Mouse (Mus musculus) testis, adult 2 months (tissue): ENCODE data around the gene Olfr613. TPM values are rescaled to one million over a fixed set of nuclear protein-coding genes. Genes with fewer than 3 reads are reported as not detected.

ENCODE experiments used
- H3K27ac ChIP-seq: fragments of 200-500 bp; 2 replicates; pipeline ENCODE4 v1.5.1; 2012; ENCODE audit warnings: low read depth, low read length; ENCODE audit not compliant: control insufficient read depth, insufficient read depth
- H3K27me3 ChIP-seq: fragments of 200-500 bp; 2 replicates; pipeline ENCODE4 v1.6.1; 2012; ENCODE audit warnings: mild to moderate bottlenecking, low read length, moderate library complexity; ENCODE audit not compliant: control insufficient read depth, insufficient read depth
- H3K36me3 ChIP-seq: fragments of 200-500 bp; 2 replicates; pipeline ENCODE4 v1.6.1; 2012; ENCODE audit warnings: mild to moderate bottlenecking, low read length; ENCODE audit not compliant: control insufficient read depth, insufficient read depth
- H3K4me1 ChIP-seq: fragments of 200-500 bp; 2 replicates; pipeline ENCODE4 v1.6.1; 2012; ENCODE audit warnings: low read length; ENCODE audit not compliant: control insufficient read depth, insufficient read depth
- H3K4me3 ChIP-seq: fragments of 200-500 bp; 2 replicates; pipeline ENCODE4 v1.5.1; 2012; ENCODE audit warnings: low read depth, mild to moderate bottlenecking, low read length, moderate library complexity, mixed read lengths; ENCODE audit not compliant: control insufficient read depth
- POLR2A ChIP-seq: fragments of 200-500 bp; IDR thresholded peaks from 2 replicates; pipeline ENCODE4 v1.6.1; 2012; ENCODE audit warnings: low read depth, mild to moderate bottlenecking, inconsistent platforms, low read length, moderate library complexity; ENCODE audit not compliant: control insufficient read depth
- polyA plus RNA-seq: library from polyadenylated mRNA; depleted of rRNA; stranded (reverse); fragments of >200 nt; gene quantifications from 2 replicates; pipeline ENCODE4 v1.2.3, GENCODE M21; 2012; rRNA removed

The Olfr613 gene
- polyA plus RNA-seq, 1 experiment = not detected

DNA sequence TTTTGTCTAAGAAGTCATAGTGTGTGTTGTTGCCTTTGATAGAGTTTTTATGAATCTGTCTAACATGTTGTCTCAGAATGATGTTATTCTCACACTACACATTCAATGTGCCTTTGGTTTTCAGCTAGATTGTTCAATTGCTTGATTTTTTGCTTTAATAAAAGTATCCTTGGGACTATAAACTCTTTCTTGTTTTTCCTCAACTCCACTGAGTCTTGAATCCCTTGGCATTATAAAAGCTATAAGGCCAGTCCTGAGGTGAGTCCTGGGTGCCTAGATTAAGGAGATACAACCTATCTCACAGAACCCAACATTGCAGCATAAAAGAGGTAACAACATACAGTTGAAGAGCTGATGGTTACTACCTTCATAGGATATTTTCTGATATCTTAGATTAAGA lies 52.4 kb downstream of the Olfr613 start, which contains the start of gene Olfr619:
Gene Olfr619, plus strand, starts transcription at position 301 of the 400 bp plus-strand sequence.
- TF ChIP-seq POLR2A = no peak
- Histone ChIP-seq H3K27ac (no peak within 1 kb of the TSS), H3K4me1 (no peaks in the 10 kb centered on the region), H3K4me3 (no peak within 1 kb of the TSS), H3K36me3 (no peaks in the 10 kb centered on the region), H3K27me3 (no peaks in the 10 kb centered on the region)

Other genes starting within 250 kb of the Olfr613 start
- gene Olfr596, start 242.4 kb upstream of the Olfr613 start, polyA plus RNA-seq = not detected in 2 replicates
- not detected in 2 replicates for gene Olfr597, start 231.8 kb upstream of the Olfr613 start, polyA plus RNA-seq
- gene Olfr598, start 224.5 kb upstream of the Olfr613 start, polyA plus RNA-seq = not detected in 2 replicates
- not detected in 2 replicates for gene Olfr599, start 212.2 kb upstream of the Olfr613 start, polyA plus RNA-seq
- gene Olfr600, start 198.4 kb upstream of the Olfr613 start, polyA plus RNA-seq = not detected in 2 replicates
- gene Olfr601, start 185.4 kb upstream of the Olfr613 start, polyA plus RNA-seq = not detected in 2 replicates
- 0.11 TPM in 1 of 2 replicates, not detected in the other for gene Olfr603, start 161.9 kb upstream of the Olfr613 start, polyA plus RNA-seq
- not detected in 2 replicates for gene Usp17lc, start 133.0 kb upstream of the Olfr613 start, polyA plus RNA-seq
- not detected in 2 replicates for gene Olfr605, start 102.6 kb upstream of the Olfr613 start, polyA plus RNA-seq
- not detected in 2 replicates for gene Olfr606, start 99.0 kb upstream of the Olfr613 start, polyA plus RNA-seq
- not detected in 2 replicates for gene Olfr607, start 83.9 kb upstream of the Olfr613 start, polyA plus RNA-seq
- gene Olfr608, start 78.2 kb upstream of the Olfr613 start, polyA plus RNA-seq = not detected in 2 replicates
- gene Olfr609, start 50.0 kb upstream of the Olfr613 start, polyA plus RNA-seq = not detected in 2 replicates
- 0.14 TPM in 1 of 2 replicates, not detected in the other for gene Olfr610, start 36.0 kb upstream of the Olfr613 start, polyA plus RNA-seq
- gene Olfr611, start 27.2 kb upstream of the Olfr613 start, polyA plus RNA-seq = 0.15 TPM in 1 of 2 replicates, not detected in the other
- gene Olfr612, start 5.4 kb upstream of the Olfr613 start, polyA plus RNA-seq = not detected in 2 replicates
- not detected in 2 replicates for gene Olfr615, start 8.0 kb downstream of the Olfr613 start, polyA plus RNA-seq
- 0.22 and 0.25 TPM in 2 replicates for gene Olfr616, start 21.1 kb downstream of the Olfr613 start, polyA plus RNA-seq
- gene Olfr617, start 25.0 kb downstream of the Olfr613 start, polyA plus RNA-seq = not detected in 2 replicates
- not detected in 2 replicates for gene Olfr618, start 42.0 kb downstream of the Olfr613 start, polyA plus RNA-seq
- not detected in 2 replicates for gene Olfr619, start 52.5 kb downstream of the Olfr613 start, polyA plus RNA-seq
- not detected in 2 replicates for gene Olfr620, start 64.5 kb downstream of the Olfr613 start, polyA plus RNA-seq
- gene Olfr622, start 94.6 kb downstream of the Olfr613 start, polyA plus RNA-seq = not detected in 2 replicates
- gene Olfr623, start 115.6 kb downstream of the Olfr613 start, polyA plus RNA-seq = not detected in 2 replicates
- gene Olfr624, start 123.1 kb downstream of the Olfr613 start, polyA plus RNA-seq = 0.02 TPM in 1 of 2 replicates, not detected in the other
- not detected in 2 replicates for gene Olfr625-ps1, start 134.6 kb downstream of the Olfr613 start, polyA plus RNA-seq
- gene Olfr243, start 166.6 kb downstream of the Olfr613 start, polyA plus RNA-seq = not detected in 2 replicates
- not detected in 2 replicates for gene Olfr628, start 182.3 kb downstream of the Olfr613 start, polyA plus RNA-seq
- gene Olfr629, start 196.9 kb downstream of the Olfr613 start, polyA plus RNA-seq = not detected in 2 replicates
- not detected in 2 replicates for gene Olfr630, start 209.3 kb downstream of the Olfr613 start, polyA plus RNA-seq
- gene Olfr69, start 223.5 kb downstream of the Olfr613 start, polyA plus RNA-seq = not detected in 2 replicates
- gene Olfr68, start 231.6 kb downstream of the Olfr613 start, polyA plus RNA-seq = not detected in 2 replicates
- gene Olfr67, start 243.7 kb downstream of the Olfr613 start, polyA plus RNA-seq = not detected in 2 replicates